Mouse (Mus musculus) kidney, embryonic 15.5 days (tissue): ENCODE measurements around the gene Tnrc6a. TPM values are rescaled to one million over a fixed set of nuclear protein-coding genes. Genes with fewer than 3 reads are reported as not detected.
A peak's percentile ranks its signal among the peaks of the same experiment; 100 is the strongest.

Source experiments
- ATAC-seq: fragments of 200-750 bp; cut with Nextera tagmentation; replicated peaks from 2 replicates; pipeline ENCODE4 v1.8.0; 2017; ENCODE audit warnings: moderate TSS enrichment; ENCODE audit not compliant: low FRiP score
- H3K27ac ChIP-seq: fragments of 300-500 bp; sonication (generic); 2 replicates; pipeline ENCODE4 v1.5.1; 2015; ENCODE audit warnings: mild to moderate bottlenecking, inconsistent platforms
- H3K27me3 ChIP-seq: fragments of 300-500 bp; sonication (generic); 2 replicates; pipeline ENCODE4 v1.6.1; 2015; ENCODE audit warnings: inconsistent platforms
- H3K36me3 ChIP-seq: fragments of 300-500 bp; sonication (generic); 2 replicates; pipeline ENCODE4 v1.6.1; 2015; ENCODE audit warnings: inconsistent platforms
- H3K4me1 ChIP-seq: fragments of 300-500 bp; sonication (generic); 2 replicates; pipeline ENCODE4 v1.6.1; 2015; ENCODE audit warnings: inconsistent platforms
- H3K4me2 ChIP-seq: fragments of 300-500 bp; sonication (generic); 2 replicates; pipeline ENCODE4 v1.6.1; 2015; ENCODE audit warnings: moderate library complexity, mild to moderate bottlenecking, inconsistent platforms
- H3K4me3 ChIP-seq: fragments of 300-500 bp; sonication (generic); replicated peaks from 2 replicates; pipeline ENCODE4 v1.5.1; 2015; ENCODE audit warnings: mild to moderate bottlenecking, inconsistent platforms
- H3K9ac ChIP-seq: fragments of 300-500 bp; sonication (generic); 2 replicates; pipeline ENCODE4 v1.6.1; 2015; ENCODE audit warnings: mild to moderate bottlenecking, inconsistent platforms
- H3K9me3 ChIP-seq: fragments of 300-500 bp; sonication (generic); replicated peaks from 2 replicates; pipeline ENCODE4 v1.6.1; 2016; ENCODE audit warnings: inconsistent platforms
- WGBS: fragments of 180-500 bp; shearing (Covaris S2); methylation state at CpG from one replicate; pipeline ENCODE4 v1.1.7; 2015; ENCODE audit warnings: mixed read lengths; 5-methylcytosine and 5-hydroxymethylcytosine counted together
- polyA plus RNA-seq: library from polyadenylated mRNA; unstranded; fragments of >200 nt; fragmentation: Nextera tagmentation; extraction: Ambion mirVana; gene quantifications from 2 replicates; pipeline ENCODE4 v1.2.1, GENCODE M21; 2015

The Tnrc6a gene
- polyA plus RNA-seq, 1 experiment from 2014 or later = 57.0 TPM

DNA sequence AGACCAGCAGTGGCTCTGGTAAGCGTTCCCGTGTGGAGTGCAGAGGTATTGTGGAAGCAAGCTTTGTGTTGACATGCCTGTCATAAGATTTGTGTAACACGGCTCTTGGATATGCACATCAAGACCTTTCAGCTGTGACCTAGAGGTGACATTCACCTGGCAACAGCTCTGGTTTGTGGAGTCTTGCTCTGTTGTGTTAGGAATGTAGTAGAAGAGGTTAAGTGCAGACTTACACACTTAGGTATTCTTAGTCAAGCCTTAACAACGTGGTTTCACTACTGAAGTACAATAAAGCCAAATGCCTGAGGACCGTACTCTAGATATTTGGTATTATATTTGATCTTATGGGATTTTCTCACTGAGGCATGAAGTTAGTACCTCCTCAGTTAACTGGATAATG, 48.4 kb downstream of the Tnrc6a start:
- H3K4me2 ChIP-seq = no peak overlapping the region
- no peak overlapping the region for H3K9ac ChIP-seq
- no peaks in the 10 kb centered on the region for H3K4me1 ChIP-seq
- no peaks in the 10 kb centered on the region for H3K27me3 ChIP-seq
- no peak overlapping the region for H3K27ac ChIP-seq
- WGBS = 88% methylated on average over 5 of the region's 5 CpGs
- H3K4me3 ChIP-seq = no peak overlapping the region
- no peak for ATAC-seq
- H3K9me3 ChIP-seq = no peaks in the 10 kb centered on the region
- H3K36me3 ChIP-seq = peaks cover 98% of the 10 kb centered on the region

DNA sequence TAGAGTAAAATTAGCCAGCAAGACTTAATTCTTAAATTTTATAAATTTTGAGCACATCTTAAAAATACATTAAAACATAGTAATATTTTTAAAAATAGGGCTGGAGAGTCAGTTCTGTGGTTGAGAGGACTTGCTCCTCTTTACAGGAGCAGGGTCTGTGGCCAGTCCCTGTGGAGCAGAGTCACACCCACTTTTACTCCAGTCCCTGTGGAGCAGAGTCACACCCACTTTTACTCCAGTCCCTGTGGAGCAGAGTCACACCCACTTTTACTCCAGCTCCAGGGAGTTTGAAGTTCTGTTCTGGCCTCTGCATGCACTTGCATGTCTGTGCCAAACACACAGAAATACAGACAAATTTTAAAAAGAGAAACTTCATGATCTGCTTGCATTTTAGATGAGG, 53.5 kb downstream of the Tnrc6a start:
- Histone ChIP-seq H3K27me3 (no peaks in the 10 kb centered on the region), H3K27ac (no peak overlapping the region), H3K4me1 (peaks cover 4% of the 10 kb centered on the region; the same call in 1 of the 2 replicates), H3K36me3 (peaks cover 97% of the 10 kb centered on the region), H3K9me3 (no peaks in the 10 kb centered on the region), H3K4me3 (no peak overlapping the region), H3K9ac (no peak overlapping the region), H3K4me2 (no peak overlapping the region)
- ATAC-seq = no peak

DNA sequence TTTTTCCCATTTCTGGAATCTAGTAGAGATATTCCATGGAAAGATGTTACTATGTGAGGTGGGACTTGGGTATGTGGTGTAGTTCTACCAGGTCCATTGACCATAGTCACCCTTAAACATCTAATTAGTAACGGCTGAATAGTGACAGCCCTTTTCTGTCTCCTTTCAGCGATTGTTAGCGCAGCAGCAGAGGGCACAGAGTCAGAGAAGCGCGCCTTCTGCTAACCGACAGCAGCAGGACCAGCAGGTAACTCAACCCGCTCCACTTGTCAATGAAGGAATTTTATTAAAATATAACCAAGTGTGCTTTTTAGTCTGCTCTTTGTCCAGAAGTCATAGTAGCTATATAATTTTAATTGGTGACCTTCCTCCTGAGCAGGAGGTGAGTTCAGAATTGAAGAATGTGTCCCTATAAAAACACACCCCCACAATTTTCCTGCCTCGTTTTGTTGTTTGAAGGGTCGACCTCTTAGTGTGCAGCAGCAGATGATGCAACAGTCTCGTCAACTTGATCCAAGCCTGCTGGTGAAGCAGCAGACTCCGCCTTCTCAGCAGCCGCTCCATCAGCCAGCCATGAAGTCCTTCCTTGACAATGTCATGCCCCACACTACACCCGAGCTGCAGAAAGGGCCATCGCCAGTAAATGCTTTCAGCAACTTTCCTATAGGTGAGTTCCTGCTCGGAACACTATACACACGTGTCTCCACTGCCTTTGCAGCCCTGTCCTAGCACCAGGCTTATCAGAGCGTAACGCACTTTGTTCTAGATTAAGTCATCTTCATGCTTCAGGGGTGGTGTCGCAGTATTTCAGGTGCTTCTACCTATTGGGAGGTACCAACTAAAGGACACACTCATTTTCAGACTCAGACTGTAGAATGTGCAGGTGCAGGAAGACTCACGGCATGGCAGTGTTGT, 58.4 kb downstream of the Tnrc6a start:
- ATAC-seq = peak; percentile 45; the same call in 1 of the 2 replicates
- 62% methylated on average over 20 of the region's 20 CpGs for WGBS
- peak overlapping the region; percentile 60 for H3K27ac ChIP-seq

DNA sequence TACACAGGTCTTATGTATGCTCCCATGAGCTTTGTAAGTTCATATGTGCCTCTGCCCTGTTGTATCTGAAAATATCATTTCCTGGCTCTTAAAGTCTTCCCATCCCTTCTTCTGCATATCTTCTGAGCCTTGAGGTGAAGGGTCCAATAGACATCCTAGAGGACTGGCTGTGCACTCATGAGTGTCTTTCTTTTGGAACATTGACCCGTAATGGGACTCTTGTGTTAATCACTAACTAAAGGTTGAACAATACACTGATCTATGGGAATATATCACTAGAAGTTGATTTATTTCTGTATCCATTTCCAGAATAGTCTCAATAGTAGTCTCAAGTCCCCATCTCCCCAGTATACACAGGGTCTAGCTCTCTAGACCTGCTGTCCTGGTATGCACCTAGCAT, 61.2 kb downstream of the Tnrc6a start:
- ATAC-seq = 0 out of 2 replicates have a peak, but pooled peaks have one; percentile 42
- 72% methylated on average over 1 of the region's 1 CpGs for WGBS
- Histone ChIP-seq H3K4me3 (no peak overlapping the region), H3K27ac (no peak overlapping the region), H3K9ac (no peak overlapping the region), H3K36me3 (peaks cover 99% of the 10 kb centered on the region), H3K27me3 (no peaks in the 10 kb centered on the region), H3K9me3 (no peaks in the 10 kb centered on the region), H3K4me1 (peaks cover 4% of the 10 kb centered on the region; the same call in 1 of the 2 replicates), H3K4me2 (no peak overlapping the region)

More for the DNA sequence above, 58.4 kb downstream of the Tnrc6a start:
- Histone ChIP-seq H3K4me3 (no peak overlapping the region), H3K27me3 (no peaks in the 10 kb centered on the region), H3K4me2 (no peak overlapping the region), H3K36me3 (peaks cover 99% of the 10 kb centered on the region), H3K4me1 (peaks cover 4% of the 10 kb centered on the region; the same call in 1 of the 2 replicates), H3K9ac (no peak overlapping the region), H3K9me3 (no peaks in the 10 kb centered on the region)

DNA sequence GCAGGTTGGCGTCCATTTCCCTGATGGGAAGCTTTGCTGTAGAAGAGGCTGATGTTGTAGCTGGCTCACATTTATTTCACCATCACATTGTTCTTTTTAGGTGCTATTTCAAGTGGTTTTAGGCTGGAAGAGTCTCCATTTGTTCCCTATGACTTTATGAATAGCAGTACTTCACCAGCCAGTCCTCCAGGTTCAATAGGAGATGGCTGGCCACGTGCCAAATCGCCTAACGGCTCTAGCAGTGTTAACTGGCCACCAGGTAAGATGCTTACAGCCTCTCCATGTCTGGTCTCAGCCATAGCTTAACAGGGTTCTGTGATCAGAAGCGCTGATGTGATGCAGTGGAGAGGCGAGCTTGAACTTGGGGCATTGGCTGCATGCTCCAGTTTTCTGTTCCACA, 62.8 kb downstream of the Tnrc6a start:
- Histone ChIP-seq H3K4me2 (no peak overlapping the region), H3K9ac (no peak overlapping the region), H3K27me3 (no peaks in the 10 kb centered on the region), H3K4me1 (peaks cover under 1% of the 10 kb centered on the region; the same call in 1 of the 2 replicates), H3K36me3 (peaks cover 99% of the 10 kb centered on the region), H3K9me3 (no peaks in the 10 kb centered on the region), H3K27ac (no peak overlapping the region), H3K4me3 (no peak overlapping the region)
- WGBS = 84% methylated on average over 6 of the region's 6 CpGs
- ATAC-seq = no peak

- WGBS = 58% methylated on average over 4 of the region's 4 CpGs
- no peak overlapping the region for H3K4me2 ChIP-seq
- H3K36me3 ChIP-seq = peaks cover 99% of the 10 kb centered on the region
- no peak overlapping the region for H3K4me3 ChIP-seq
- no peak for ATAC-seq
- no peak overlapping the region for H3K27ac ChIP-seq
- no peaks in the 10 kb centered on the region for H3K27me3 ChIP-seq
- no peaks in the 10 kb centered on the region for H3K4me1 ChIP-seq
- H3K9me3 ChIP-seq = no peaks in the 10 kb centered on the region
- H3K9ac ChIP-seq = no peak overlapping the region
Measured at GRCm38 (mm10) chr7:123187246-123187645, 63.6 kb downstream of the Tnrc6a start.

- peaks cover 99% of the 10 kb centered on the region for H3K36me3 ChIP-seq
- 95% methylated on average over 3 of the region's 3 CpGs for WGBS
- H3K9me3 ChIP-seq = no peaks in the 10 kb centered on the region
- no peaks in the 10 kb centered on the region for H3K4me1 ChIP-seq
- ATAC-seq = no peak
- H3K4me2 ChIP-seq = no peak overlapping the region
- no peak overlapping the region for H3K4me3 ChIP-seq
- no peaks in the 10 kb centered on the region for H3K27me3 ChIP-seq
- no peak overlapping the region for H3K9ac ChIP-seq
- H3K27ac ChIP-seq = no peak overlapping the region
Measured at GRCm38 (mm10) chr7:123188462-123188861, 64.8 kb downstream of the Tnrc6a start.

DNA sequence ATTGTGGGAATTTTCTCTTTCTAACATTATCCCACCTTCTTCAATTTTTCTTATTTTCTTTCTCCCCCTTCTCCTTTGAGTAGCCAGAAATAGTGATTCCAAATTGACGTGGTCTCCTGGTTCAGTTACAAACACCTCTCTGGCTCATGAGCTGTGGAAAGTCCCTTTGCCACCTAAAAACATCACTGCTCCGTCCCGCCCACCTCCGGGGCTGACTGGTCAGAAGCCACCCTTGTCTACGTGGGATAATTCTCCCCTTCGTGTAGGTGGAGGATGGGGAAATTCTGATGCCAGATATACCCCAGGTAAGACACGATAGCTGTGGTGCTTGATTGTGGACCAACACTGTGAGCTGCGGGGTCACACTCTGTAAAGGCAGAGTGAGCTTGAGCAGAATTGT, 66.1 kb downstream of the Tnrc6a start:
- H3K36me3 ChIP-seq = peaks cover 99% of the 10 kb centered on the region
- H3K4me2 ChIP-seq = no peak overlapping the region
- no peaks in the 10 kb centered on the region for H3K9me3 ChIP-seq
- ATAC-seq = no peak
- no peaks in the 10 kb centered on the region for H3K4me1 ChIP-seq
- no peak overlapping the region for H3K9ac ChIP-seq
- no peak overlapping the region for H3K27ac ChIP-seq
- WGBS = 93% methylated on average over 8 of the region's 8 CpGs
- H3K4me3 ChIP-seq = no peak overlapping the region
- no peaks in the 10 kb centered on the region for H3K27me3 ChIP-seq

DNA sequence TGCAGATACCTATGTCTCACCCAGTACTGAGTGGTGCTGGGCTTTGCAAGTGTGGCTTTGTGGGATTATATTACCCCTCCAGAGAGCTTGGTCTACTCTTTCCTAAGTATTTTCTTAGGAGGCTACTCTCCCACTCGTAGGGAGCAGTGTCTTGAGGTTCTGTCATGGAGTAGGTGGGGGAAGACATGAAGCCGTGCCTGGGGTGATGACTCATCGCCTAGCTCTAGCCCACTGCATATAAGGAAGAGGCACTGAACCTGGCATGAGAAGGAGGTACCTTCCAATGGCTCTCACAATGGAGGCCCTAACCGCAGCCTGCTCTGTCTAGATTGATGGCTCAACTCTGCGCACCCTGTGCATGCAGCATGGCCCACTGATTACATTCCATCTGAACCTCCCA, 68.0 kb downstream of the Tnrc6a start:
- ATAC-seq = no peak
- Histone ChIP-seq H3K9ac (no peak overlapping the region), H3K9me3 (no peaks in the 10 kb centered on the region), H3K4me2 (no peak overlapping the region), H3K4me3 (no peak overlapping the region), H3K27ac (peak overlapping the region; percentile 13; the same call in 1 of the 2 replicates), H3K27me3 (no peaks in the 10 kb centered on the region), H3K4me1 (no peaks in the 10 kb centered on the region), H3K36me3 (peaks cover 93% of the 10 kb centered on the region)
- 68% methylated on average over 5 of the region's 5 CpGs for WGBS

GRCm38 (mm10) chr7:123193201-123193600, 69.5 kb downstream of the Tnrc6a start:
- 91% methylated on average over 12 of the region's 12 CpGs for WGBS
- Histone ChIP-seq H3K36me3 (peaks cover 79% of the 10 kb centered on the region), H3K4me1 (no peaks in the 10 kb centered on the region), H3K9ac (no peak overlapping the region), H3K27ac (no peak overlapping the region), H3K27me3 (no peaks in the 10 kb centered on the region), H3K4me2 (no peak overlapping the region), H3K4me3 (no peak overlapping the region), H3K9me3 (no peaks in the 10 kb centered on the region)
- ATAC-seq = no peak

- no peak for ATAC-seq
Measured at GRCm38 (mm10) chr7:123194696-123195095, 71.0 kb downstream of the Tnrc6a start.

DNA sequence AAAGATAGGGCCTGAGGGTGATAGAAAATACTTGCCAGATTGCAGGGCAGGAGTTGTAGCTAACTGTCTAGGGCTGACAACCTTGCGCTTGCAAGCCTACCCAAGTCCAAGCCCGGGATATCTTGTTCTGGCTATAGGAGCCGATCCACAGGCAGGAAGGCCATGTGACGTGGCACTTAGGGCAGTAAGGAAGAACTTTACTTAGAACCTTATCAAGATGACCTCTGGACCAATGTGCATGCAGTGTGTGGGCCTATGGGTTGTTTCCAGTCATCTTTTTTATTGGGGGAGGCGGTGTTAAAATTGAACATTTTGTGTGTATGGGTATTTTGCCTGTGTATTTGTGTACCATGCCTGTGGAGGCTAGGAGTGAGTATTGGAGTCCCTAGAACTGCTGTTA, 72.7 kb downstream of the Tnrc6a start:
- no peaks in the 10 kb centered on the region for H3K9me3 ChIP-seq
- no peak overlapping the region for H3K9ac ChIP-seq
- H3K4me3 ChIP-seq = no peak overlapping the region
- H3K4me2 ChIP-seq = no peak overlapping the region
- peak overlapping the region; percentile 22; the same call in 1 of the 2 replicates for H3K27ac ChIP-seq
- ATAC-seq = no peak
- WGBS = 82% methylated on average over 5 of the region's 5 CpGs
- peaks cover 47% of the 10 kb centered on the region for H3K36me3 ChIP-seq
- no peaks in the 10 kb centered on the region for H3K4me1 ChIP-seq
- no peaks in the 10 kb centered on the region for H3K27me3 ChIP-seq

More at GRCm38 (mm10) chr7:123194696-123195095, 71.0 kb downstream of the Tnrc6a start:
- 91% methylated on average over 8 of the region's 8 CpGs for WGBS
- no peak overlapping the region for H3K27ac ChIP-seq
- peaks cover 64% of the 10 kb centered on the region for H3K36me3 ChIP-seq
- no peaks in the 10 kb centered on the region for H3K27me3 ChIP-seq
- no peak overlapping the region for H3K4me2 ChIP-seq
- no peak overlapping the region for H3K4me3 ChIP-seq
- no peaks in the 10 kb centered on the region for H3K9me3 ChIP-seq
- H3K4me1 ChIP-seq = no peaks in the 10 kb centered on the region
- H3K9ac ChIP-seq = no peak overlapping the region
